Mouse (Mus musculus): Measurements from ENCODE around the gene Clybl.

- TF ChIP-seq CTCF (conservative IDR thresholded peaks at IDR 0.05 in 1 of 2, IDR thresholded peaks at IDR 0.05 in 1 of 2; ENCODE audit: low read depth in 2 of 2, low read length in 2 of 2): no peak
- no peak for TF ChIP-seq NRF1 (IDR thresholded peaks at IDR 0.05; ENCODE audit: low read depth, low read length)
- TF ChIP-seq MAFK (IDR thresholded peaks at IDR 0.05; ENCODE audit: insufficient replicate concordance, low read length): no peak
- TF ChIP-seq MAX (IDR thresholded peaks at IDR 0.05; ENCODE audit: low read length): no peak
- no peak for TF ChIP-seq USF2 (conservative IDR thresholded peaks at IDR 0.05; ENCODE audit: low read depth, low read length)
- TF ChIP-seq POLR2A (IDR thresholded peaks at IDR 0.05; ENCODE audit: low read depth, low read length): no peak
- no peak for TF ChIP-seq RAD21 (IDR thresholded peaks at IDR 0.05; ENCODE audit: low read depth, low read length)
- TF ChIP-seq E2F4 (IDR thresholded peaks at IDR 0.05; ENCODE audit: insufficient replicate concordance, low read depth, low read length): no peak
- no peak for TF ChIP-seq CHD1 (IDR thresholded peaks at IDR 0.05; ENCODE audit: low read depth, low read length)
- no peak for TF ChIP-seq EP300 (IDR thresholded peaks at IDR 0.05; ENCODE audit: low read length)
- no peak for TF ChIP-seq CHD2 (IDR thresholded peaks at IDR 0.05; ENCODE audit: low read length)
- no peak for TF ChIP-seq ZNF384 (IDR thresholded peaks at IDR 0.05; ENCODE audit: low read depth, low read length)
Measured at GRCm38 (mm10) chr14:122233212-122233714, 51.8 kb downstream of the Clybl start.

All from CH12.LX (cell line).